ENCODE assay signal across 8 mouse cellular contexts in the genomic region with DNA sequence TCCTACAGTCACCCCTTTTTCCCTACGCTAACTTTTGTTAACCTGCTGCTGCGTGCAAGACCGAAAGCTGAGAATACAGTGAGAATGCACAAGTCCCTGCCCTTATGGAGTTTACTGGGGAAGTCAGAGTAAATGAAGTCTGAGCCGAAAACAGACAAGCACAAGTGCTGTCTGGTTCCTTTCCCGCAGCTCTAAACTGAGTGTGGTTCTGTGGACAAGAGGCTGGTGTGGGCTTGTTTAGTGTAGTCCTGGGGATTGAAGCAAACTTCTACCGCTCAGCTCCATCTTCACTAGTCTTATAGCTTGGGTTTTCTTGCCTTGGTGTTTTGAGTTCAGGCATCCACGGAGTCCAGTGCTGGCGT. TPM values are rescaled to one million over a fixed set of nuclear protein-coding genes. Genes with fewer than 3 reads are reported as not detected.
DNase-seq lines count a peak whose midpoint lies in the region; ATAC-seq and TF ChIP-seq lines count a peak whose summit lies in the region.

No protein-coding gene starts in this region.

- peak overlapping the region; percentile 72 for H3K4me3 ChIP-seq in testis, adult 2 months (ENCODE audit: control insufficient read depth, low read depth, low read length)
- peak overlapping the region; percentile 95 for H3K4me3 ChIP-seq in liver, embryonic 12.5 days

- no peaks in the 10 kb centered on the region for H3K36me3 ChIP-seq in testis, adult 2 months (ENCODE audit: control insufficient read depth, insufficient read depth, low read length)
- no peaks in the 10 kb centered on the region for H3K36me3 ChIP-seq in liver, embryonic 12.5 days

- no peak for TF ChIP-seq POLR2A in testis, adult 2 months (IDR thresholded peaks at IDR 0.05; ENCODE audit: control insufficient read depth, low read depth, low read length)

- H3K27ac ChIP-seq in testis, adult 2 months (ENCODE audit: control insufficient read depth, insufficient read depth, low read depth, low read length) = peak overlapping the region; percentile 77
- H3K27ac ChIP-seq in liver, embryonic 12.5 days = peak overlapping the region; percentile 81

- peak; percentile 32; the same call in 1 of the 2 replicates for ATAC-seq in cerebellum, adult (ENCODE audit: insufficient number of reproducible peaks, low FRiP score, low TSS enrichment)
- ATAC-seq in liver, embryonic 12.5 days = peak; percentile 13

- peak overlapping the region; percentile 72 for H3K9ac ChIP-seq in liver, embryonic 12.5 days

- no peak for TF ChIP-seq CTCF in testis, adult 2 months (IDR thresholded peaks at IDR 0.05; ENCODE audit: control insufficient read depth, insufficient read depth, insufficient replicate concordance, low read depth, low read length)

- DNase-seq in cerebellum, postnatal 14 days = no peak
- no peak for DNase-seq in testis, postnatal 10 days (ENCODE audit: low spot score)
- DNase-seq in layer of hippocampus, postnatal 14 days (ENCODE audit: low spot score in 2 of 2) = no peak
- no peak for DNase-seq in layer of hippocampus, adult 8-10 months (ENCODE audit: low spot score in 2 of 2)
- no peak for DNase-seq in gastrocnemius, postnatal 10 days

- peak overlapping the region; percentile 78 for H3K4me2 ChIP-seq in liver, embryonic 12.5 days

- peaks cover 9% of the 10 kb centered on the region for H3K4me1 ChIP-seq in testis, adult 2 months (ENCODE audit: control insufficient read depth, insufficient read depth, low read length)
- H3K4me1 ChIP-seq in liver, embryonic 12.5 days = peaks cover 43% of the 10 kb centered on the region

- no peaks in the 10 kb centered on the region for H3K27me3 ChIP-seq in testis, adult 2 months (ENCODE audit: control insufficient read depth, insufficient read depth, low read length)
- H3K27me3 ChIP-seq in liver, embryonic 12.5 days (replicated peaks) = peaks cover 3% of the 10 kb centered on the region; the same call in 1 of the 2 replicates

- H3K9me3 ChIP-seq in liver, embryonic 12.5 days (replicated peaks) = no peaks in the 10 kb centered on the region

- WGBS in liver, embryonic 12.5 days (ENCODE audit: insufficient replicate concordance) = 35% methylated on average over 8 of the region's 8 CpGs

RNA-seq across cellular contexts. Expression of gene Stau1, which starts 0.4 kb away (rescaled TPM):
- 20.9 and 21.7 TPM in 2 replicates for polyA plus RNA-seq in testis, adult 2 months (2012; rRNA removed)
- polyA plus RNA-seq in liver, embryonic 12.5 days (2016; fragmentation: Nextera tagmentation; extraction: Ambion mirVana) = 36.1 and 37.7 TPM in 2 replicates
- 10 to 100 TPM; 69.5 to 70.3 TPM for total RNA-seq in layer of hippocampus, postnatal 14 days (2021)
- 10 to 100 TPM; 61.9 to 71.9 (median 68.0) TPM for total RNA-seq in layer of hippocampus, adult 8-10 months (2022)
- 10 to 100 TPM; 44.9 to 57.9 TPM for total RNA-seq in gastrocnemius, postnatal 10 days (2021)

RNA-seq across cellular contexts. Expression of gene Ddx27, which starts 18.5 kb away (rescaled TPM):
- 17.5 and 19.1 TPM in 2 replicates for polyA plus RNA-seq in testis, adult 2 months (2012; rRNA removed)
- polyA plus RNA-seq in liver, embryonic 12.5 days (2016; fragmentation: Nextera tagmentation; extraction: Ambion mirVana) = 78.8 and 79.3 TPM in 2 replicates
- total RNA-seq in layer of hippocampus, postnatal 14 days (2021) = 10 to 100 TPM; 29.3 to 30.1 TPM
- 10 to 100 TPM; 30.4 to 34.8 (median 33.5) TPM for total RNA-seq in layer of hippocampus, adult 8-10 months (2022)
- 10 to 100 TPM; 11.9 to 16.9 TPM for total RNA-seq in gastrocnemius, postnatal 10 days (2021)
